Mouse (Mus musculus) regulatory T cell (primary cell): ENCODE results near the gene Tgfbi.

Experiments
- in situ Hi-C: fragments of 300-600 bp; cut with MboI, MseI; formaldehyde crosslinking; loops from one replicate; pipeline ENCODE4 v1.15.1; 2025; ENCODE audit warnings: high pct_unique_total_duplicates

The Tgfbi gene

GRCm38 (mm10) chr13:56609103-56609856 lies at the start of gene Tgfbi:
TSS of gene Tgfbi (plus strand) at chr13:56609523.
- in situ Hi-C loops = no loop called here

GRCm38 (mm10) chr13:56559841-56560370 lies 49.4 kb upstream of the Tgfbi start:
- in situ Hi-C loops = loop anchor here (5.0 kb wide), 1 partner anchor 82 kb away; no protein-coding TSS in a partner anchor

DNA sequence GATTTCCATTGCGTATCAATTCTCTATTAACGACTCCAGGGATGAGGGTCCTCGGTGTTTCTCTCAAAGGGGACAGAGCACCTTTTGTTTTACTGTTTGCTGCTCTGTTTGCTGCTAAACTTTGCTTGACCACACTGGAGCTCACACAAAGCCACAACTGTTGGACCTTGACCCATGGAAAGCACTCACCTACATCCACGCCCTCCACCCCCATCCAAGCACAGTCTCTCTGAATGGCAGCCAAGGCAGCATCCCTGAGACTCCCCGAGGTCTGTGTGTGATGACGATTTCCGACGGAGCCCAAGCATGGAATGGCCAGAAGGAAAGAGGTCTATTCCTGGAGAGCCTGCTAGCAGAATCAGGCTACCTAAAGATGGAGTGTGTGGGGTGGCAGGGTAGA lies 48.2 kb upstream of the Tgfbi start:
- in situ Hi-C loops = loop anchor here (5.0 kb wide), 1 partner anchor 81 kb away; no protein-coding TSS in a partner anchor

- in situ Hi-C loops = loop anchor here (5.0 kb wide), 1 partner anchor 79 kb away; no protein-coding TSS in a partner anchor
These were observed 46.2 kb upstream of the Tgfbi start for GRCm38 (mm10) chr13:56563075-56563474.

GRCm38 (mm10) chr13:56566336-56566735 lies 43.0 kb upstream of the Tgfbi start:
- in situ Hi-C loops = no loop called here

GRCm38 (mm10) chr13:56571645-56572044 lies 37.7 kb upstream of the Tgfbi start:
- in situ Hi-C loops = no loop called here

DNA sequence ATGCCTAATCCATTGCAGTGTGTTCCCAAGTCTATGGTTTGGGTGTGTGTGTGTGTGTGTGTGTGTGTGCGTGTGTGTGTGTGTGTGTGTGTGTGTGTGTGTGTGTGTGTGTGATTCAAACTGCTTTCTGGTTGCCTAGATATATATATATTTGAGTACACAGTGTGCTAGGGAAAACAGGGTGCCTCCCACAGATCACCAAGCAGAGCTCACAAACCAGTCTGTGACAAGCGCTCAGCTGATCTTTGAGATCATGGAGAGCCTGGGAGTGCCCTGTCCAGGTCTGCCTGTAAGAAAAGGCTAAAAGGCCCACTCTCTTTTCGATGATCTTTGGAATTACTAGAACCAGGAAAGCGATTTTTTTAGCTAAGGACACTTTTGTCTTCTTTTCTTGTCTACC lies 34.2 kb upstream of the Tgfbi start:
- in situ Hi-C loops = no loop called here

DNA sequence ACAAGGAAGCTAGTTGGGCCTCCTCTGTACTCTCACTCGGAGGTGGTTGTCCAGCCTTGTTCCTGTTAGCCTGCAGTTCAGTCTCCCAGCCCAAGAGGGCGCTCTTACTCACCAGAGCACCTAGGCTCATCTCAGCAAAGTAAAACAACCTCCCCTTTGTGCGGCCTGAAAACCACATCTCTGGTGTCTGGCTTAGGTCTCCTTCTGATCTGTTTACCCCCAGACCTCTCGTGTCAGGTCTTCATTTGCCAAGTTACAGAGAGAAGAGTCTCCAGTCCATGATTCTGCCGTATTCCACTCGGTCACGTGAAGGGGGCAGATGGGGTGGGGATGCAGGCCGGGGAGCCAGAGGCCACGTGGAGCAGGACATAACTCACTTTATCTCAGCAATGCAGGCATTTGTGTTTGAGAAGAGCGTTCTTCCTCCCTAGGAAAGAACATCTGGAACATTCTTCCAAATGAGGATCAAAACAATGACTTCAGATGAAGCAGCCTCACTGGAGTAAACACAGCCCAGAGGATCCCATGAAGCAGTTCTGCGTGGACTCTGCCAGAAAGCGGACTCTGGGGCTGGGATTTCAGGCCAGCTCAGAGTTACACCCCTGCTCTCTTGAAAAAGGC lies 33.5 kb upstream of the Tgfbi start:
- in situ Hi-C loops = no loop called here

GRCm38 (mm10) chr13:56578097-56578496 lies 31.2 kb upstream of the Tgfbi start:
- in situ Hi-C loops = no loop called here

- in situ Hi-C loops = no loop called here
These were observed 28.9 kb upstream of the Tgfbi start for GRCm38 (mm10) chr13:56580450-56580849.

DNA sequence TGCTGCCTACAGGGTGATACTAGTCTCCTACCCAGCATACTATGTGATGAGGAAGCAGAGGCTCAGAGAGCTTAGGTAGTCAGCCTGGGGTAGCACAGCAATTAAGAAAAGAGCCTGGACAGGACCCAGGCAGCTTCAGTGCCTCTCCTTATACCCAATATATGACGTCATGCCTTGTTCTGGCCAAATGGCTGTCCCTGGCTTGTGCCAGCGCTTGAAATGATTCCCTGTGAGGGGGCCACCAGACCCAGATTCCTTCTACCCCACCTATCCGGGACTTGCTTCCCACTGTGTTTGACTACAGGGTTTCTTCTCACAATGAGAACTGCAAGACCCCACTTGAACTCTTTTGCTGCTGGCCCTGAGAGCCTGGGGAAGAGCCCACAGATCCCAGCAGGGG lies 27.8 kb upstream of the Tgfbi start:
- in situ Hi-C loops = no loop called here

- in situ Hi-C loops = no loop called here
These were observed 27.3 kb upstream of the Tgfbi start for GRCm38 (mm10) chr13:56581961-56582434.

- in situ Hi-C loops = no loop called here
These were observed 26.6 kb upstream of the Tgfbi start for GRCm38 (mm10) chr13:56582720-56583119.

DNA sequence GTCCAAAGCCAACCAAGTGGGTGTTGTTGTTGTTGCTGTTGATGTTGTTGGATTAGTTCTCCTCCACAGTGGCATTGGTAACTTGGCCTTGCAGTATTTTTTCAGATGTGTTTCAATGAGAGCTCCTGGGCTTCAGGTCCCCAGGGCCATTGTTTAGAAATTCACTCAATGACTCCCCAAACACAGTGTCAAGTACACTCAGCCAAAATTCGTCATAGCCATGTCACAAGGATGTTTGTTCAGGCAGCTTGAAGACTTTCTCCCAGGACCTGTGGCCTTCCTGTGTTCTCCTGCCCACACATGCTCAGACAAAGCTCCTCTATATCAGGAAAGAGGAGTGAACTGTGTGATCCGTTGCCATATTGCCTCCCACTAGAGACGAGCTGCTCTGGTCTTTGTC lies 23.3 kb upstream of the Tgfbi start:
- in situ Hi-C loops = no loop called here

- in situ Hi-C loops = no loop called here
These were observed 20.7 kb upstream of the Tgfbi start for GRCm38 (mm10) chr13:56588454-56589117.

DNA sequence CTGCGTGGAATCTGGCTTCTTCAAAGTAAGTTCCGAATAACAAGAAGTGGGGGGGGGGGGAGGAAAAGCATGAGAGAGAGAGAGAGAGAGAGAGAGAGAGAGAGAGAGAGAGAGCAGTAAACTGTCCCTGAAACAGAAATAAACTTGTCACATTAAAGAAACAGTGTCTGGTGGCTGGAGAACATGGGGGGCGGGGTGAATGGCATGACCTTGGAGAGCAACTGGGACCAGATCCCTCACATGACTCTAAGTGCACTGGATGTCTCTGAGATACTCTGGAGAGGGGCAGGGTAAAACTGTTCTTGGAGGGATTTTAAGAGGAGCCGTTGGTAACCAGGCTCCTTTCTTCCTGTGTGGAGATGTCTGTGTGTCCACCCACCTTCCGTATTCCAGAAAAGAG lies 19.1 kb upstream of the Tgfbi start:
- in situ Hi-C loops = no loop called here

DNA sequence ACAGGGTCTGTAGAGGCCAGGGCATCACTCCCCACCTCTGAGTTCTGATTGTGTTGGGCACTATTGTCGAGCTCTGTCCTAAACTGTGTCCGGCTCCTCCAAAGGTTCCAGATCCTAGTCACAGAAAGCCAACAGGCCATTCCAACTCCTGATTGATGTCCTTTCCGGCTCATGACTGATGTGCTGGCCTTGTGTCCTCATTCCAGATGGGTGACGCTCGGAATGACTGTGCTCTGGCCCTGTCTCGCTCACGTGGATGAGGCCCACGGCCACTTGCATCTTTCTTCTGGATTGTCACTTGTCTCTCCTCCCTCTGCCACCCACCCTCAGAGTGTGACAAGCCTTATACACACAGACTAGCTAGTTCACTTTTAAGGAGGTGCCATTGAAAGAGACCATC lies 18.1 kb upstream of the Tgfbi start:
- in situ Hi-C loops = no loop called here

DNA sequence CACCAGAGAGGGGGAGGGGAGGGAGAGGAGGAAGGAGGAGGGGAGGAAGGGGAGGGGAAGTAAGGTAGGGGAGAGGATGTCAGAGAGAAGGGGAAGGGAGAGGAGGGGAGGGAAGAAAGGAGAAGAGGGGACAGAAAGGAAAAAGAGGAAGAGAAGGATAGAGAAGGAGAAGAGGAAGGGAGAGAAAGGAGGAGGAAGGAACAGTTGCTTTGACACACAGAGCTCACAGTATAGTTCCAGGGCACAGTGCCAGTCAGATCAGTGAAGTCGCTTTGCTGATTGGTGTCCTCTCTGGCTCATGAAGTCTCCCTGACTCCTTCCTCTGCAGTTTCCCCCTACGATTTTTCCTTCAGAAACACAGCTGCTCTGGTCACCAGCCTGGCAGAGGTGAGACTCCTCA lies 17.4 kb upstream of the Tgfbi start:
- in situ Hi-C loops = no loop called here

- in situ Hi-C loops = no loop called here
These were observed 16.1 kb upstream of the Tgfbi start for GRCm38 (mm10) chr13:56593196-56593595.

DNA sequence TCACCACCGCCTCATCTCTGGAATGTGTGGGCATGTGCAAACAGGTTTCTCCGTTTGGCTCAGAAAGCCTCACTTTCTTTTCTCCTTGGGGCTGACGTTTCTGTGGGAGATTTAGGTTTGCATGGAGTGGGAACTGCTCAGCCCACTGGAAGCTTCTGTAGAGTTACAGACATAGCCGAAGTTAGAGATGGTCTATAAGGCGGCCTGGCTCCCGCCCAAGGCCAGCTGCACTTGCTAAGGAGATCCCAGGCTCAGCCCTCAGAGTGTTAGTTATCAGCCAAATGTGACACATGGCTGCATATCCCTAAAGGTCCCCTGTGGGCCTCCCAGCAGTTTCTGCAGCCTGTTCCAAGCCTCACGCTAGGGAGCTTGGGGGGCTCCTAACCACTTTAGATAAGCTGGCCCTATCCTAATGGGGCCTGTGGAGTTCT lies 15.3 kb upstream of the Tgfbi start:
- in situ Hi-C loops = no loop called here

DNA sequence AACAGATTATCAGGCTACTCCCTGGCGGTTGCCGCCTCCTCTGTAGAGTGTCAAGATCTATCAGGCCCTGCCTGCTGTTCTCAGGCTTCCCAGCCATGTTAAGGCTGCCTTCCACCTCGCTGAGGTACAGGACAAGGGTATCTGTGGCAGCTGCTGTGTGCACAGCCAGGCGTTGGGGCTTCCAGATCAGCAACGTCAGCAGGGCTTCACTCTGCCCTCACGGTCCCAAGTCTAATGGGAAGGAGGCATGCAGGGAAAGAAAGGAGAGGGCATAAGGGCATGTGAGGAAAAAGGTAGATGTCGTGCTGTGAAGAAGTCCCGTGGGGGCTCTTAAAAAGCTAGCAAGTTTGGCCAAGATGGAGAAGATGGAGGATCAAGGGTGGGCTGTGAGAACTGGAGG lies 14.1 kb upstream of the Tgfbi start:
- in situ Hi-C loops = no loop called here

GRCm38 (mm10) chr13:56597296-56597695 lies 12.0 kb upstream of the Tgfbi start:
- in situ Hi-C loops = no loop called here
